Mouse (Mus musculus): Measurements from ENCODE around the gene Gm4763. TPM values are rescaled to one million over a fixed set of nuclear protein-coding genes. Genes with fewer than 3 reads are reported as not detected.
"Not testable (repeated sequence)": the region's sequence is repeated elsewhere in the genome, so short reads cannot be mapped to it uniquely, and the experiment has no call there.

Gene Gm4763
- polyA plus RNA-seq, 1 experiment from 2014 or later, result not detected

DNA sequence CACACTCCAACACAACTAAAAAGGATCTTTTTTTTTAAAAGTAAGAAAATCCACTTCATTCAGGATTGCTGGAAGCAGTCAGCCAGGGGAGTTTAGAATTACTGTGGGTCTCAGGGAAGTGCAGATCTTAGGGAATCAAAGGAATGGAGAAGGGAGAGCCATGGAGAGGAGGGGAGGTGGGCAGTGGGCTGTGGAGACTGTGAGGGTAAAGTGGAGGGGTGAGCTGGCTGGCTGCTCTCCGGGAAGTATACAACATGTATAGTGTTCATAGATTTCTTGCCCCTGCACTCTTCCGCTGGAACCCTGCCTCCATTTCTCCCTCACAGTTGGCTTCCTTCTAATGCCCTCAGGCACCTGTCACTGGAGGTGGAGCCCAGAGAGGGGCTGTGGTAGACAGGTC is 24.9 kb upstream of the Gm4763 start:
- no peak overlapping the region for H3K27ac ChIP-seq (ENCODE audit: low read depth)

DNA sequence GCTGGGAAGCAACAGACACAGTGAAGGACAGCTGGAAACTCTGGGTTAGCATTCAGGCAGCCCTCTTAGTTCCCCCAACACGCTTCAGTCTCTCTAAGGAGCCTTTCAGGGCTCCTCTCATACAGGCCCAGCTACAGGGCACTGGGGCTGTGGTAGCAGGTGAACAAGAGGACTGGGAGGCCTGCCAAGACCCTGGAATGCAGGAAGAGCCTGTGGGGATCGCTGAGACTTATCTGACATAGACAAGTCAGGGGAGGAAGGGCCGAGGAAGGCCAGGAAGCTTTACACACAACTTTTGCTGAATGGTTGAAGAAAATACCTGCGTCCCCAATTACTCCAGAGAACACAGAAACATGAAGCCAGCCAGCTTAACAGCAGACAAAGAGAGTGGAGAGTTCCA is 24.0 kb upstream of the Gm4763 start:
- 33% methylated on average over 4 of the region's 4 CpGs for WGBS
- Histone ChIP-seq H3K4me2 (ENCODE audit: low read length) (no peak overlapping the region), H3K36me3 (ENCODE audit: control insufficient read depth, insufficient read depth, low read length) (no peaks in the 10 kb centered on the region), H3K9me3 (ENCODE audit: control insufficient read depth, low read length) (no peaks in the 10 kb centered on the region), H3K4me3 (ENCODE audit: low read depth, low read length) (no peak overlapping the region), H3K27me3 (replicated peaks; ENCODE audit: control insufficient read depth, insufficient read depth, low read length) (no peaks in the 10 kb centered on the region), H3K9ac (ENCODE audit: low read length) (no peak overlapping the region), H3K27ac (ENCODE audit: low read depth) (no peak overlapping the region), H3K4me1 (replicated peaks; ENCODE audit: control insufficient read depth, insufficient read depth, low read length) (no peaks in the 10 kb centered on the region)
- DNase-seq (ENCODE audit: low spot score) (no peak), ATAC-seq (replicated peaks; ENCODE audit: low FRiP score, low TSS enrichment, low read depth) (no peak)

More for the DNA sequence above, 24.9 kb upstream of the Gm4763 start:
- WGBS, result 90% methylated on average over 2 of the region's 2 CpGs
- Histone ChIP-seq H3K9ac (ENCODE audit: low read length) (no peak overlapping the region), H3K9me3 (ENCODE audit: control insufficient read depth, low read length) (no peaks in the 10 kb centered on the region), H3K4me2 (ENCODE audit: low read length) (no peak overlapping the region), H3K36me3 (ENCODE audit: control insufficient read depth, insufficient read depth, low read length) (no peaks in the 10 kb centered on the region), H3K27me3 (replicated peaks; ENCODE audit: control insufficient read depth, insufficient read depth, low read length) (no peaks in the 10 kb centered on the region), H3K4me1 (replicated peaks; ENCODE audit: control insufficient read depth, insufficient read depth, low read length) (no peaks in the 10 kb centered on the region), H3K4me3 (ENCODE audit: low read depth, low read length) (no peak overlapping the region)
- no peak for ATAC-seq (replicated peaks; ENCODE audit: low FRiP score, low TSS enrichment, low read depth)
- no peak for DNase-seq (ENCODE audit: low spot score)

DNA sequence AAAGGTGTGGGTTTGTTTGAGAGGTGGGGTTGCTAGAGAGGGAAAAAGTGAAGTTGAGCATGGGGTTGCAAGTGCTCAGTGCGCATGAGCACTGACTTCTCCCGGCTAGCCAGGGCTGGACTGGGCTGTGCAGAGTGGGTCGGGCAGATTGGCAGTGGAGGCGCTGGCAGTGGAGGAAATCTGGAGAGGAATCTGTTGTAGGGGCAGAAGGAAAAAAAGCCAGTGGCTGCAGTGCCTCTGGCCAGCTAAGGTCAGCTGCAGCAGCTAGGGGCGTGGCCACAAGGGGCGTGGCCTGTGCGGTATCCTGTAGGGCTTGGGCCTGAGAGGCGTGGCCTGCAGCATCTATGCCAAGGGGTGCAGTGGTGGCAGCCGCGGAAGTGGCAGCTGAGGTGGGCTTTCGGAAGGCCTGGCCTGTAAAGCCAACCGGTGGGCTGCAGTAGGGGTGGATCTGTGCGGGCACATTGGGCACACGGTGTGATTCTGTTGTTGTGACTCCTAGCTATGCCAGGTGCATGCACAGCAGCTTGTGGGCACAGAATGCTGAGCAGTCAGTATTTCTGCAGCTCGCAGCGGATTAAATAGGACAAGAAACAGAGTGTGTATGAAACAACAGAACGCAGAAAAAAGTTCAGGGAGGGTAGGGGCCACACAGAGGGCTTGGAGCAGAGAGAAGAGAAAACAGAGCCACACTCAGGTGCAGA is 9.4 kb upstream of the Gm4763 start:
- Histone ChIP-seq H3K9ac (ENCODE audit: low read length) (no peak overlapping the region), H3K4me1 (replicated peaks; ENCODE audit: control insufficient read depth, insufficient read depth, low read length) (no peaks in the 10 kb centered on the region; the same call in 1 of the 2 replicates), H3K27ac (ENCODE audit: low read depth) (no peak overlapping the region), H3K36me3 (ENCODE audit: control insufficient read depth, insufficient read depth, low read length) (no peaks in the 10 kb centered on the region), H3K4me3 (ENCODE audit: low read depth, low read length) (no peak overlapping the region), H3K4me2 (ENCODE audit: low read length) (peak overlapping the region; percentile 2; the same call in 1 of the 2 replicates), H3K9me3 (ENCODE audit: control insufficient read depth, low read length) (no peaks in the 10 kb centered on the region), H3K27me3 (replicated peaks; ENCODE audit: control insufficient read depth, insufficient read depth, low read length) (no peaks in the 10 kb centered on the region)
- DNase-seq (ENCODE audit: low spot score), result no peak
- 18% methylated on average over 17 of the region's 17 CpGs for WGBS
- no peak for ATAC-seq (replicated peaks; ENCODE audit: low FRiP score, low TSS enrichment, low read depth)

DNA sequence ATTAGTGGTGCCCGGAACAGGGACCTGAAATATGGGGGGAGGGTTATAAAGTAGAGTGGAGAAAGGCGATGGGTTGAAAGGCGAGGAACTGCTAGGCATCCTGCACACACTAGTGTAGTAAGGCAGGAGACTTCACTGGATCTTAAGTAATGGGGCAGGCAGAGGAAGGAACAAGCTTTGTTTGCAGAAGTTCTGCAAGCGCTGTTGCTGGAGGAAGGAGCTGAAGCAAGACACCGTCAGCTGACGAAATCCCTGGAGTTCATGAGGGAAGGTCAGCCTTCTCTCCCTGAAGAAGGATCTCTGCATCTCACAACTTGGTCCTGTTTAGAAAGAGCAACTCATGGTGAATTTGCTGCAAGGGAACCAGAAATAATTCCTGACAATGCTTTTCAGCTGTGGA is 11.7 kb downstream of the Gm4763 start:
- whole genome bisulfite sequencing, result 57% methylated on average over 6 of the region's 6 CpGs
- Histone ChIP-seq H3K4me3 (ENCODE audit: low read depth, low read length) (no peak overlapping the region), H3K36me3 (ENCODE audit: control insufficient read depth, insufficient read depth, low read length) (no peaks in the 10 kb centered on the region), H3K27ac (ENCODE audit: low read depth) (no peak overlapping the region), H3K9ac (ENCODE audit: low read length) (no peak overlapping the region), H3K4me1 (replicated peaks; ENCODE audit: control insufficient read depth, insufficient read depth, low read length) (no peaks in the 10 kb centered on the region), H3K9me3 (ENCODE audit: control insufficient read depth, low read length) (no peaks in the 10 kb centered on the region), H3K27me3 (replicated peaks; ENCODE audit: control insufficient read depth, insufficient read depth, low read length) (no peaks in the 10 kb centered on the region), H3K4me2 (ENCODE audit: low read length) (no peak overlapping the region)
- ATAC-seq (replicated peaks; ENCODE audit: low FRiP score, low TSS enrichment, low read depth) (no peak), DNase-seq (ENCODE audit: low spot score) (no peak)

DNA sequence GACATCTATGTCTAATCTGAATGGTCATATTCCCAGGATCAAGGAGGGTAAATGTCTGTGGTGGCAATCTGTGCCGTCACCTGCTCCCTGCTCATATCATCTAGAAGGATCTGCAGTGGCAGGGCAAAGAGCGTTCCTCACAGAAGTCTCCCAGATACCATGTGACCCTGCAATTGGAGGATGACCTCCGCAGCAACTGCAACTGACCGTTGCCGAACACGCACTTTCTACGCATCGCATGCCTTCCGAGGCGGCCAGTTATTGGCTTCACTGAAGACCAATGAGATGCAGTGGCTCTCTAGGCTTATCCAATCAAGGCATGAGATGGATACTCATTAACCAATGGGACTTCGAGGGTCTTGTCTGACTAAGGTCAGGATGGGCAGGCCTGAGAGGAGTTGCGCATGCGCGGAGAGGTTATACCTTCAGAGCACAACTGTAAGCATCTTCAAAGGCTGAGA is 17.8 kb downstream of the Gm4763 start, which contains the start of gene BC049730:
Gene BC049730, plus strand, starts transcription at position 411 of the 461 bp plus-strand sequence.
- H3K4me2 ChIP-seq (ENCODE audit: low read length), result no peak within 1 kb of the TSS
- H3K9me3 ChIP-seq (ENCODE audit: control insufficient read depth, low read length), result no peaks in the 10 kb centered on the region
- ATAC-seq (replicated peaks; ENCODE audit: low FRiP score, low TSS enrichment, low read depth) (no peak), DNase-seq (ENCODE audit: low spot score) (no peak)
- WGBS, result 91% methylated on average over 14 of the region's 14 CpGs
- no peaks in the 10 kb centered on the region for H3K36me3 ChIP-seq (ENCODE audit: control insufficient read depth, insufficient read depth, low read length)
- H3K27ac ChIP-seq (ENCODE audit: low read depth), result no peak within 1 kb of the TSS
- no peak within 1 kb of the TSS for H3K4me3 ChIP-seq (ENCODE audit: low read depth, low read length)
- no peaks in the 10 kb centered on the region for H3K4me1 ChIP-seq (replicated peaks; ENCODE audit: control insufficient read depth, insufficient read depth, low read length)
- H3K9ac ChIP-seq (ENCODE audit: low read length), result no peak within 1 kb of the TSS
- H3K27me3 ChIP-seq (replicated peaks; ENCODE audit: control insufficient read depth, insufficient read depth, low read length), result no peaks in the 10 kb centered on the region

DNA sequence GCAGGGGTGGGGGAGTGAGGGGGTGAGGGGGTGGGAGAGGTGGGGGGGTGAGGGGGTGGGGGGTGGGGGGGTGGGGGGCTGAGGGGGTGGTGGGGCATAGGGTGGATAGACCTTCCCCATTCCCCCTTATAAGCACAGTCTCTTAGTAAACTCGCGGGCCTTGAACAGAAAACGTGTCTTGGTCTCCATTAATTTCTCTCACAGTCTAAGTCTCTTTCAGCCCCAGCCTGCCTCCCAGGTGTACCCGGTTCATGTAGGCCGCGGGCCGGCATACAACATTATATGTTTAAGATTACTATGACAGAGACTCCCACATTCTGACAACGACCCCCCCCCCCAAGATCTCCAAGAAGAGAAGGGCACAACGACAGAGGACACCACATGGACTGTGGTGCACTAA is 23.9 kb downstream of the Gm4763 start:
- not testable (repeated sequence) for H3K4me2 ChIP-seq (ENCODE audit: low read length); H3K9me3 ChIP-seq (ENCODE audit: control insufficient read depth, low read length); H3K27me3 ChIP-seq (replicated peaks; ENCODE audit: control insufficient read depth, insufficient read depth, low read length); H3K9ac ChIP-seq (ENCODE audit: low read length); DNase-seq (ENCODE audit: low spot score); H3K4me3 ChIP-seq (ENCODE audit: low read depth, low read length); H3K27ac ChIP-seq (ENCODE audit: low read depth); H3K4me1 ChIP-seq (replicated peaks; ENCODE audit: control insufficient read depth, insufficient read depth, low read length); H3K36me3 ChIP-seq (ENCODE audit: control insufficient read depth, insufficient read depth, low read length); ATAC-seq (replicated peaks; ENCODE audit: low FRiP score, low TSS enrichment, low read depth)
- WGBS, result 70% methylated on average over 9 of the region's 9 CpGs

DNA sequence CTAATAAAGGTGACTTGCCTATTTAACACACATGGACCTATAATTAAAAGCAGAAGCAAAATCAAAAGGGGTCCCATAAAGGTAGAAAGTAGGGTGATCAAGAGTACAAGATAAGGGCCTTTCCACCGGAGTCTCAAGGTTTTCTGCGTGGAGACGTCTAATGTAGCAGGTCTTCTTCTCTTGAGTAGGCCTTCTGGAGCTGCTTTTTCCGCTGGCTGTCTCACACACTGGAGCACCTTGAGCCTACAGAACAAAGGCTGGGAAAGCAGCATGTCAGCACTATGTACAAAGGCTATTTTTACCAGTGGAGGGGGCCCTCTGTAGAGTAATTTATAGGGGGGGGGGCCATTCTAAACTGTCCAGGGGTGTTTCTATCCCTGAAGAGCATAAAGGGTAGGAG is 28.8 kb downstream of the Gm4763 start:
- not testable (repeated sequence) for H3K27me3 ChIP-seq (replicated peaks; ENCODE audit: control insufficient read depth, insufficient read depth, low read length); H3K4me1 ChIP-seq (replicated peaks; ENCODE audit: control insufficient read depth, insufficient read depth, low read length); H3K27ac ChIP-seq (ENCODE audit: low read depth); H3K9ac ChIP-seq (ENCODE audit: low read length); H3K9me3 ChIP-seq (ENCODE audit: control insufficient read depth, low read length); DNase-seq (ENCODE audit: low spot score); H3K36me3 ChIP-seq (ENCODE audit: control insufficient read depth, insufficient read depth, low read length); H3K4me3 ChIP-seq (ENCODE audit: low read depth, low read length); ATAC-seq (replicated peaks; ENCODE audit: low FRiP score, low TSS enrichment, low read depth); H3K4me2 ChIP-seq (ENCODE audit: low read length)
- WGBS, result 92% methylated on average over 4 of the region's 4 CpGs

DNA sequence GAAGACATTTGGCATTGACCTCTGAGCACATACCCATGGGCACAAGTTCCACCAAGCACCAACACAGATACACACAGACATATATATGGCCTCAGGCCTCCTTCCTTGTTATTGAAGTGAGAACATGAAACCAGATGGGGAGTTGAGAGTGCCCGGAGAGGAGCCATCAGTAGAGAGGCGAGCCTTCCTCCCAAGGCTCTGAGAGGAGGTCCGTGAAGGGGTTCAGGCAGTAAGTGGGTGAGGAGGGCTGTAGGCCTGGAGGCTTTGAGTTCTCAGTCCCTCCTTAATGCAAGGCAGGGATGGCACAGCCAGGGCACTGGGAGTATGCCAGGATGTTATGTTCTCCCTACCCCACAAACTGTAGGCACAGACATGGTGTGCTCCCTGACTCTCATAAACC is 34.0 kb downstream of the Gm4763 start:
- H3K4me2 ChIP-seq (ENCODE audit: low read length); H3K9me3 ChIP-seq (ENCODE audit: control insufficient read depth, low read length); H3K9ac ChIP-seq (ENCODE audit: low read length); H3K36me3 ChIP-seq (ENCODE audit: control insufficient read depth, insufficient read depth, low read length); H3K27me3 ChIP-seq (replicated peaks; ENCODE audit: control insufficient read depth, insufficient read depth, low read length); ATAC-seq (replicated peaks; ENCODE audit: low FRiP score, low TSS enrichment, low read depth); H3K4me3 ChIP-seq (ENCODE audit: low read depth, low read length); H3K4me1 ChIP-seq (replicated peaks; ENCODE audit: control insufficient read depth, insufficient read depth, low read length); H3K27ac ChIP-seq (ENCODE audit: low read depth); DNase-seq (ENCODE audit: low spot score): not testable (repeated sequence)
- 76% methylated on average over 3 of the region's 3 CpGs for WGBS

DNA sequence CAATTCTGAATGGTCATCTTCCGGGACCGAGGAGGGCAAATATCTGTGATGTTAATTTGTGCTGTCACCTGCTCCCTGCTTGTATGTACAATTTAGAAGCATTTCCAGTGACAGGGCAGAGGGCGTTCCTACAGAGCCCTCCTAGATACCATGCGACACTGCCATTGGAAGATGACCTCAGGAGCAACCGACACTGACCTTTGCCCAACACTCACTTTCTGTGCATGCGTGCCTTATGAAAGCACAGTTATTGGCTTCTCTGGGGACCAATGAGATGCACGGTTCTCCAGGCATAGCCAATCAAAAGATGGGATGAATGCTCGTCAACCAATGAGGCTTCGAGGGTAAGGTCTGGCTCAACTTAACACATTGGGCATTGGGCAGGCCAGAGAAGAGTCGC is 39.2 kb downstream of the Gm4763 start:
- not testable (repeated sequence) for H3K27me3 ChIP-seq (replicated peaks; ENCODE audit: control insufficient read depth, insufficient read depth, low read length); H3K9ac ChIP-seq (ENCODE audit: low read length); H3K36me3 ChIP-seq (ENCODE audit: control insufficient read depth, insufficient read depth, low read length); H3K27ac ChIP-seq (ENCODE audit: low read depth); H3K4me2 ChIP-seq (ENCODE audit: low read length); H3K9me3 ChIP-seq (ENCODE audit: control insufficient read depth, low read length); H3K4me3 ChIP-seq (ENCODE audit: low read depth, low read length); DNase-seq (ENCODE audit: low spot score); H3K4me1 ChIP-seq (replicated peaks; ENCODE audit: control insufficient read depth, insufficient read depth, low read length); ATAC-seq (replicated peaks; ENCODE audit: low FRiP score, low TSS enrichment, low read depth)
- WGBS, result 88% methylated on average over 10 of the region's 10 CpGs

Data from intestine, embryonic 14.5 days (tissue).